Mouse (Mus musculus): ENCODE data around the gene Zfp526. TPM values are rescaled to one million over a fixed set of nuclear protein-coding genes. Genes with fewer than 3 reads are reported as not detected.

Gene Zfp526
- total and polyA plus RNA-seq, 3 experiments: 9.5 to 14.8 TPM; not detected in 1

GRCm38 (mm10) chr7:25248018-25248647 is 26.9 kb downstream of the Zfp526 start:
- no peak overlapping the region for H3K27ac ChIP-seq (ENCODE audit: control insufficient read depth, low read depth, low read length)
- H3K4me1 ChIP-seq (ENCODE audit: control insufficient read depth in 1 of 2, insufficient read depth in 2 of 2, low read length in 2 of 2): peaks cover 0 to 7% of the 10 kb centered on the region in 2 experiments; a peak in 3 of 4 replicates
- H3K9me3 ChIP-seq (replicated peaks; ENCODE audit: insufficient read depth, low read length): no peaks in the 10 kb centered on the region
- no peak for TF ChIP-seq USF2 (IDR thresholded peaks at IDR 0.05; ENCODE audit: borderline replicate concordance in 1 of 2, insufficient read depth in 1 of 2, low read depth in 1 of 2, low read length in 2 of 2)
- TF ChIP-seq ZNF384 (IDR thresholded peaks at IDR 0.05; ENCODE audit: low read depth, low read length): no peak
- TF ChIP-seq MAX (IDR thresholded peaks at IDR 0.05; ENCODE audit: low read length): no peak
- no peak for TF ChIP-seq UBTF (IDR thresholded peaks at IDR 0.05; ENCODE audit: borderline replicate concordance, insufficient read depth, low read depth, low read length)
- H3K4me3 ChIP-seq (ENCODE audit: control insufficient read depth in 1 of 2, insufficient read depth in 1 of 2, low read depth in 2 of 2, low read length in 2 of 2): peak overlapping the region in 1 of 2 experiments; percentile 55; a peak in 1 of 4 replicates
- no peak for DNase-seq (ENCODE audit: low read depth, low spot score)
- H3K27me3 ChIP-seq (ENCODE audit: control insufficient read depth in 1 of 2, insufficient read depth in 2 of 2, low read length in 2 of 2): no peaks in the 10 kb centered on the region
- peaks cover 32% of the 10 kb centered on the region for H3K79me2 ChIP-seq (ENCODE audit: control insufficient read depth, insufficient read depth, low read length, poor library complexity)
- peak overlapping the region; percentile 88 for H3K9ac ChIP-seq (ENCODE audit: control insufficient read depth, low read depth, low read length, poor library complexity, severe bottlenecking)
- peaks cover 0 to 2% of the 10 kb centered on the region in 2 experiments; a peak in 3 of 4 replicates for H3K36me3 ChIP-seq (ENCODE audit: control insufficient read depth in 1 of 2, insufficient read depth in 2 of 2, low read length in 2 of 2)

- TF ChIP-seq USF1 (IDR thresholded peaks at IDR 0.05; ENCODE audit: low read depth, low read length) (0 out of 2 replicates have a peak, but pooled peaks have one; percentile 39), TCF12 (IDR thresholded peaks at IDR 0.05; ENCODE audit: low read depth, low read length) (no peak), KAT2A (conservative IDR thresholded peaks at IDR 0.05; ENCODE audit: low read depth, low read length) (no peak), CTCF (IDR thresholded peaks at IDR 0.05 in 2 of 3, conservative IDR thresholded peaks at IDR 0.05 in 1 of 3; ENCODE audit: control insufficient read depth in 1 of 3, insufficient read depth in 1 of 3, low read depth in 2 of 3, low read length in 3 of 3, poor library complexity in 1 of 3, severe bottlenecking in 1 of 3) (no peak), SIN3A (IDR thresholded peaks at IDR 0.05; ENCODE audit: low read length) (peak; percentile 32; the same call in 1 of the 2 replicates), POLR2A (IDR thresholded peaks at IDR 0.05; ENCODE audit: control insufficient read depth in 1 of 2, insufficient read depth in 1 of 2, low read depth in 1 of 2, low read length in 2 of 2, poor library complexity in 1 of 2) (peak in 1 of 2 experiments; percentile 32; a peak in 1 of 4 replicates)
- peak; percentile 62 for DNase-seq (ENCODE audit: low read depth, low spot score)
- Histone ChIP-seq H3K9ac (ENCODE audit: control insufficient read depth, low read depth, low read length, poor library complexity, severe bottlenecking) (peak overlapping the region; percentile 88), H3K27me3 (ENCODE audit: control insufficient read depth in 1 of 2, insufficient read depth in 2 of 2, low read length in 2 of 2) (no peaks in the 10 kb centered on the region), H3K79me2 (ENCODE audit: control insufficient read depth, insufficient read depth, low read length, poor library complexity) (peaks cover 32% of the 10 kb centered on the region), H3K36me3 (ENCODE audit: control insufficient read depth in 1 of 2, insufficient read depth in 2 of 2, low read length in 2 of 2) (peaks cover 0 to 2% of the 10 kb centered on the region in 2 experiments; a peak in 3 of 4 replicates), H3K9me3 (replicated peaks; ENCODE audit: insufficient read depth, low read length) (no peaks in the 10 kb centered on the region), H3K27ac (ENCODE audit: control insufficient read depth, low read depth, low read length) (peak overlapping the region; percentile 29), H3K4me1 (ENCODE audit: control insufficient read depth in 1 of 2, insufficient read depth in 2 of 2, low read length in 2 of 2) (peaks cover 0 to 7% of the 10 kb centered on the region in 2 experiments; a peak in 3 of 4 replicates), H3K4me3 (ENCODE audit: control insufficient read depth in 1 of 2, insufficient read depth in 1 of 2, low read depth in 2 of 2, low read length in 2 of 2) (peak overlapping the region; percentile 55 to 99)
Measured at GRCm38 (mm10) chr7:25248846-25249313, 27.7 kb downstream of the Zfp526 start.

GRCm38 (mm10) chr7:25249314-25250140 is 28.3 kb downstream of the Zfp526 start:
- peak; percentile 80 for DNase-seq (ENCODE audit: low read depth, low spot score)
- no peaks in the 10 kb centered on the region for H3K27me3 ChIP-seq (ENCODE audit: control insufficient read depth in 1 of 2, insufficient read depth in 2 of 2, low read length in 2 of 2)
- H3K4me1 ChIP-seq (ENCODE audit: control insufficient read depth in 1 of 2, insufficient read depth in 2 of 2, low read length in 2 of 2): peaks cover 0 to 7% of the 10 kb centered on the region in 2 experiments; a peak in 3 of 4 replicates
- H3K9me3 ChIP-seq (replicated peaks; ENCODE audit: insufficient read depth, low read length): no peaks in the 10 kb centered on the region
- peak overlapping the region; percentile 79 for H3K27ac ChIP-seq (ENCODE audit: control insufficient read depth, low read depth, low read length)
- H3K36me3 ChIP-seq (ENCODE audit: control insufficient read depth in 1 of 2, insufficient read depth in 2 of 2, low read length in 2 of 2): peaks cover 0 to 2% of the 10 kb centered on the region in 2 experiments; a peak in 3 of 4 replicates
- H3K4me3 ChIP-seq (ENCODE audit: control insufficient read depth in 1 of 2, insufficient read depth in 1 of 2, low read depth in 2 of 2, low read length in 2 of 2): peak overlapping the region; percentile 88 to 99
- peaks cover 32% of the 10 kb centered on the region for H3K79me2 ChIP-seq (ENCODE audit: control insufficient read depth, insufficient read depth, low read length, poor library complexity)
- peak overlapping the region; percentile 88 for H3K9ac ChIP-seq (ENCODE audit: control insufficient read depth, low read depth, low read length, poor library complexity, severe bottlenecking)
- TF ChIP-seq MAX (IDR thresholded peaks at IDR 0.05; ENCODE audit: low read length) (peak; percentile 16; the same call in 1 of the 2 replicates), BHLHE40 (IDR thresholded peaks at IDR 0.05; ENCODE audit: borderline replicate concordance, low read depth, low read length) (no peak), ZNF384 (IDR thresholded peaks at IDR 0.05; ENCODE audit: low read depth, low read length) (no peak), MYC (IDR thresholded peaks at IDR 0.05; ENCODE audit: low read depth, low read length) (no peak), MYB (IDR thresholded peaks at IDR 0.05; ENCODE audit: low read depth, low read length) (no peak), MAZ (IDR thresholded peaks at IDR 0.05; ENCODE audit: low read depth, low read length) (peak; percentile 69), SMC3 (IDR thresholded peaks at IDR 0.05; ENCODE audit: low read depth, low read length) (no peak), POLR2A (IDR thresholded peaks at IDR 0.05; ENCODE audit: control insufficient read depth in 1 of 2, insufficient read depth in 1 of 2, low read depth in 1 of 2, low read length in 2 of 2, poor library complexity in 1 of 2) (no peak), KAT2A (conservative IDR thresholded peaks at IDR 0.05; ENCODE audit: low read depth, low read length) (no peak; the same call in 1 of the 2 replicates), MXI1 (IDR thresholded peaks at IDR 0.05; ENCODE audit: low read depth, low read length) (no peak), MAFK (IDR thresholded peaks at IDR 0.05; ENCODE audit: borderline replicate concordance, low read depth, low read length) (no peak), ZKSCAN1 (IDR thresholded peaks at IDR 0.05; ENCODE audit: low read depth, low read length) (no peak), POLR2AphosphoS5 (IDR thresholded peaks at IDR 0.05; ENCODE audit: borderline replicate concordance, low read depth, low read length) (no peak), CTCF (IDR thresholded peaks at IDR 0.05 in 2 of 3, conservative IDR thresholded peaks at IDR 0.05 in 1 of 3; ENCODE audit: control insufficient read depth in 1 of 3, insufficient read depth in 1 of 3, low read depth in 2 of 3, low read length in 3 of 3, poor library complexity in 1 of 3, severe bottlenecking in 1 of 3) (no peak), ZC3H11A (IDR thresholded peaks at IDR 0.05; ENCODE audit: low read depth, low read length) (no peak)
